Mouse (Mus musculus) heart, adult 18-20 months (tissue): ENCODE data around the gene Nfic. TPM values are rescaled to one million over a fixed set of nuclear protein-coding genes. Genes with fewer than 3 reads are reported as not detected.

ENCODE experiments used
- DNase-seq, 2 experiments: peaks; one replicate each; pipeline ENCODE4 v3.0.0; 2021 to 2022; ENCODE audit warnings: mixed read lengths in 1 of 2
- total RNA-seq, 2 experiments: library from RNA; stranded (reverse); gene quantifications; 2 replicates each; pipeline ENCODE4 v1.2.3; 2021

Nfic gene
- total RNA-seq, 2 experiments from 2014 or later, result 91.0 to 93.4 TPM

DNA sequence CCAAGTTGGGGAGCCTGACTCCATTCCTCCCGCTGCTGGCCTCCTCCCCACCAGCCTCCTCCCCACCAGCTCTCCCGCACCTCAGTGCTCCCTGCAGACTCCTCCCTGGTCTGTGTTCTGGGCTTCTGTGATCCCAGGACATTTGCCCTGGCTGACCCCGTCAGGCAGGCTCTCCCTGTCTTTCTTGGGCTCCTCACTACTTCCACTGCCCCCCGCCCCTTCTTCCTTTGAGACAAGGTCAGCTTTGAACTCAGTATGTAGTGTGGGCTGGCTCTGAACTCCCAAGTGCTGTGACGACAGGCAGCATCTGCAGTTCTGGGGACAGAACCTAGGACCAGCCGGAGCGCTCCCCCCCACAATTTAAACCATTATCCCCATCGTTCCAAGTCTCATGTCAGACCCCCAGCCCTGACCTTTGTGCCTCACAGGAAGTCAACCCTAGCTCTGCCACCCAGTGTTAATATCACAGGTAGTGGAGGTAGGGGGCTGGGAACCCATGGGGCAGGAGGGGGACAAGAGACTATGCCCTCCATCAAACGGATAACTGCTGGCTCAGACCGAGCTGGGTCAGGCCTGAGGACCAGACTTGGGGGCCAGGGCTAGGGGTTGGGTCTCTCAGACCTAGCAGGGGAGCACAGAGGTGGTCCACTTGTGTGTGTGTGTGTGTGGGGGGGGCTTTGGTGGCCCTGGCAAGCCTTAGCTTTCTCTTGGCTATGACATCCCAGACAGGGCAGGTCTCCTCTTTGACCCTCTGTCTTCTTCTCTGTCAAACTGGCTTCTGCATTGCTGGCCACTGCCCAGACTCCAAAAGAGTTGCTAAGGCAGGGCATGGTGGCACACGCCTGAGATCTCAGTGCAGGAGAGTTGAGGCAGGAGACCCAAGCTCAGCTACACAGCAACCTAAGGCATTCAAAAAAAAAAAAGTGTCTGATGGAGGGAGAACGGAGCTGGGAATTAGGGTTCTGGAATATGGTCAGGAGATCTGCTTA is 37.9 kb downstream of the Nfic start:
- peak in 1 of 2 experiments; percentile 13 for DNase-seq

DNA sequence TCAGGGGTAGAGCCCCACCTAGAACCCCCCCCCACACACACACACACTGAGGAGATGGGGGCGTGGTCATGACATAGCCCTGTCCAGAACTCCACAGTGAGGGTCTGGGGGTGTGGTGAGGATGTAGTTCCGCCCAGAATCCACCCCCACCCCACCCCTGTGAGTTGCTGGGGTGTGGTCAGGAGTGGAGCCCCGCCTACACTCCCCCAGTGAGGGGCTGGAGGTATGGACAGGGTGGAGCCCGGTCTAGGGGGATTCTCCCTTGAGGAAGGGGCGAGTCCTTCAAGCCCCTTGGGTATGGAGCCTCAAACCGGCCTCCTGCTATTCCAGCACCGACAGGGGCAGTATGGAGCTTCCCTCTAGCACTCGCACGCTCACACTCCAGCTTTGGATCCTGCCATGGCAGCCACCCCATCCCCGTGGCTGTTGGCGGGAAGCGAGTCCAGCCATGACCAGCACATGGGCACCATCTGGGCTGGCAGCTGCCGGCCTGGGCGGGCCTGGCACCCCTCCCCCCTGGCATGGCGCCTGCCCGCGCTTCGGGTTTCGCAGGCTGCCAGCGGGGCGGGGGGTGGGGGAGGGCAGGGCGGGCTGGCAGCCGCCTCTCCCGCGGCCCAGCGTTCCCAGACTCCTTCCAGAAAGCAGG is 38.7 kb downstream of the Nfic start:
- peak; percentile 88 to 91 for DNase-seq

DNA sequence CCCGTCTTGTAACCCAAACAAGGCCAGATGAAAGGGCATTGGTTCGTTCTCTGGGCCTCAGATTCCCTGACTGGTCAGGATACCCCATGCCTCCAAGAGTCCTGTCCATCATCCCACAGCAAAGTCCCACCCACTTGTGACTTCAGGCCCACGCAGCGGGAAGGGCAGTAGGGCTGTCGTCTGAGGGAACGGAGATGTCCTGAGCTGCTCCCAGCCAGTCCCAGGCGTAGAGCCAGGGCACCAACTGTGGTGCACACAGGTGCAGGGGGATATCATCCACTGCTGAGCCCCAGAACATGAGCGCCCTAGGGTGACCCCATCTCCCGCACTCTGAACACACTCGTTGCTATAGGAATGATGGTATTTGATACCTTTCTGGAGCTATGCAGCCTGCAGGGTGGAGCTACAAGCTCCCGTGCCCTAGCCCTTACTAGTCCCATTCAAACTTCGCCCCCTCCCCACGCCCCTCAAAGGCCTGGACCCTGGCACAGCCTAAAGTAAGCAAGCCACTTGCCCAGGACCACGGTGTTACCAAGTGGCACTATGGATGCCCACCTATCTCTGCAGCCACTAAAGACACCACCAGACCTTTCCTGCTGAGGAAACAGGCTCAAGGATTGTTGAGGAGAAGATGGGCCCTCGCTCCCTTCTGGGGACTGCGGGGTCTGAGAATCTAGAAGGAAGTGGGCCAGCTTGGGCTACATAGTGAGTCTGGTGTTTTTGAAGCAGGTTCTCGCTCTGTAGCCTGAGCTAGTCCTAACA is 39.7 kb downstream of the Nfic start:
- peak in 1 of 2 experiments; percentile 68 for DNase-seq

DNA sequence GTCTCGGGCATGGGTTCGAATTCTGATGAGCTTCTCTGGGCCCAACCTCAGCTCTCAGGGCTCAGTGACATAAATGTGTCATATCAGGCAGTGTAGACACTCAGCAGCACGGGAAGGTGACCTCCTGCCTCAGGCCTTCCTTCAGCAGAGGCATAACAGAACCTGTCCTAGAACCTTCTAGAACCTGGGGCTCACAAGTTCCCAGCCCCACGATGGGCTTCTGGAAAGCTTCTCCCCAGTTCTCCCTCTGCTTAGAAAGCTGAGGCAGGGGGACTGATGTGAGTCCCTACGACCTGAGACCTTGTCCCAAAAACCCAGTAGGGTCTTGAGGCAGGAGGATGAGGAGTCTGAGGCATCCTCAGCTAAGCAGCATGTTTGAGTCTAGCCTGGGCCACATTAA is 40.3 kb downstream of the Nfic start:
- DNase-seq, result no peak

DNA sequence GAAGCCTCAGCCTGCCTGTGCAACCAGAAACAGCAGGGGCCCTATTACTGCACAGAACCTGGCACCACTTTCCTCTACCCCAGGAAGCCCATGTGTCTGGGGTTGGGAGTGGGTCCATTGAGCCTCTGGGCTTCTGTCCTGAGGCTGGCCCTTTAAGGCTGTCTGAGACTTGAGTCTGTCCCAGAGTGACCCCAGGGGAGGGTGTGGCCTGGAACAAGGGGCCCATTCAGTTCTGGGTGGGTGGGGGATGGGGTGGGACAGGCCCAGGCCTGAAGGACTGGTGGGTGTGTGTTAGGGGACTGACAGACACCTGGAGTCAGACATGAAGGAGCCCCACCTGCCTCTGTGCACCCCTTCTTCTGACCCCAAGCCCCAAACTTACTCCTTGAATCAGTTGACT is 40.8 kb downstream of the Nfic start:
- DNase-seq, result peak; percentile 72 to 75

DNA sequence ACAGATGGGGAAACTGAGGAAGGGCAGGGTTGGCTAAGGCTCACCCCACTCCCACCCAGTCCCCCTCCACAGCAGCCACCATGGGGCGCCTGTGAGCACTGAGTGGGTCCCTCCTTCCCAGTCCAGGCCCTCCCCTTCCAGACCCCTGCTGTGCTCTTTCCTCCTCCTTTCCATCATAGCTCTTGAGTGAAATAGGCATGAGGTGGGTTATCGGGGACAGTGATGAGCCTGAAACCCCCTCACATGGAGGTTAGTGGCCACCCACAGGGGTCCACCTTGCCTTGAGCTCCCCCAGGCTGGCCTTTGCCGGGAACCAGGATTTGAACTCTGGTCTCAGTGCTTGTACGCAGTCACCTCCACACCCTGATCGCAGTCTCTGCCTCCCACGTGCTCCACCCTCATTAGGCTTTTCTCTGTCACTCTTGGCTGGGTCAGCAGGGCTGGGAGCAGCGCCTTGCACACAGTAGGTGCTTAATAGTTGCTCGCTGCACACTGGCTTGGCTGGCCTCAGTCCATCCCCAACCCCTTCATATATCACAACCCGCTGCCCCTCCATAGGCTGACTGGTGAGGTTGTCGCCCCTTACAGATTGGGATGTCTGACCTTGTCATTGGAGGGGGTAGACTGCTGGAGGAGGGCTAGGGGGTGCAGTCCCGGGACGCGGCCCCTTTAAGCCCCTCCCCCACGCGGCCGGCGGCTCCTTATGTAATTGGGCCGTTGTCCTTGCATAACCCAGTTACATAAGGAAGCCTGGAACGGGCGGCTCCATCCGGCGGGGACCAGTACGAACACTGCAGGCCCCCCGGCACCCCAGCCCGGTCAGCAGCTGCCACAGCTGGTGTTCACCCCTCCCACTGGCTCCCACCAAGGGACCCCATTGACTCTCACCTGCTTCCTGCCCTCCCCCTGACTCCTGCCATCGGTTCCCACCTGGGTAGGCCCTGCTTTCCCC is 41.8 kb downstream of the Nfic start:
- DNase-seq, result peak; percentile 93 to 95

DNA sequence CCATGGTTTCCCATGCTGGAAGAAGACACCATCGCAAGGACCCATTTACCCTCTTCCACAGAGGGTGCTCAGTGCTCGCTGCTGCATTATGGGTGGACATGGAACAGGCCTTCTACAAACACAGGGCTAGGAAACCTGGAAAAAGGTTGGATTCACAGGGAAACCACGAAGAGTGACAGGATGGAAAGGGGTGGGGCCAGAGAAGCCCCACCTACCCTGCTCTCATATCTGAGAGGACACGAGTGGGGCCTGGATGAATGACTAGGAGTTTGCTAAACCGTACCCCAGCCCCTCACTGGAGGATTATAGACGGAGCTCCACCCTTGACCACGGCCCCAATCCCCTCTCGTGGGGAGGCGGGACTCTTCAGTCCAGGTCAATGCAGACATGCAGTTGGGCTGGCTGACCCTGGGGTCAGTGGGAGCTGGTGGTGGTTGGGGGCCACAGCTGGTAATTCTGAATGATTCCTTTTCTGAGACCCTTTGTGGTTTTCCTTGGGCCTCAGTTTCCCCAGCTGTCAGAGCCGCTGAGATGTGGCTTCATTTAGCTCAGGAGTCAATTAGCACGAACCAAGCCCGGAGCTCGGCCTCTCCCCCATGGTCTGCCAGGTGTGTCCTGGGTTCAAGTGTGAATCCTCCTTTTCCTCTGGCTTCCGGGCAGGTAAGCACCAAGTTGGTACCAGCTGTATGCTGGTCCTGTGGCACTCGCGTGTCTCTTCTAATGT is 42.7 kb downstream of the Nfic start:
- DNase-seq, result no peak

DNA sequence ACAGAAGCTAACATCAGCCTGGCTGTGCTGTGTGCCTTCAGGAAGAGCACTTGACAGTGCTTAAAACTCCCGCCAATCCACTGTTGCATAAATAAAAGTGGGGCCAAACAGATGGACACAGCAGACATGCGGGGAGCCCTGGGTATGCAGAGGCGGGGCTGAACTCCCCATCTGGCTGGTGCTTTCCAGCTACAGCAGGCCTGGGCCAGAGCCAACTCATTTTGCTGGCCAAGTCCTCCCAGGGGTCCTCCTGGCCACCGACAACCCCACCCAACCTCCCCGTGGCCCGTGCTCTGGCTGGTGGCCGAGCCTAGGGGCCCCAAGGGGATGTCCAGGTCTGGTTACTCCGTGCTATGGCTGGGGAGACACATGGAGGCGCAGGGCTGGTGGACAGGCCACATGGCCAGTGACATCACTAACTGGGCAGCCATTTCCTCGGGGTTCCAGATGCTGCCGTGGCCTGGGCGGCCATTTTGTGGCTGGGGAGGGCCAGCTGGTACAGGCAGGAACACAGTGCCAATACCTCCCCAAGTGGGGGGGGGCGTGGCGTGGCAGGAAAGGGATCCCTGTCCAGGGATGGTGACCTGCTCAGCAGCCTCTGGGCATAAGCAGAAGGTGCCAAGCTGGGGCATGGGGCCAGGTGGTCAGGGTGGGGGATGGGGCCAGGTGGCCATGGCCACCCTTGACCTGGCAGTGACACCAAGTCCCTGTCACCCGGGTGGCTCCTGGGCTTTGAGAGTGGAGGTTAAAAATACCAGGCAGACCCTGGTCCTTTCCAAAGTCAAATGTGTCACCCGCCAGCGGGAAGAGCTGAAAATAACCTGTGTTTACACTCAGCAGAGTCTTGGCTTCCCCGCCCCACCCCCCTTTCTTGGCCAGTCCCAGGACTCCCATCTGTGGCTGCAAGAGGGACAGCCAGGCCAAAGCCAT is 43.7 kb downstream of the Nfic start:
- DNase-seq, result peak; percentile 95 to 97

DNA sequence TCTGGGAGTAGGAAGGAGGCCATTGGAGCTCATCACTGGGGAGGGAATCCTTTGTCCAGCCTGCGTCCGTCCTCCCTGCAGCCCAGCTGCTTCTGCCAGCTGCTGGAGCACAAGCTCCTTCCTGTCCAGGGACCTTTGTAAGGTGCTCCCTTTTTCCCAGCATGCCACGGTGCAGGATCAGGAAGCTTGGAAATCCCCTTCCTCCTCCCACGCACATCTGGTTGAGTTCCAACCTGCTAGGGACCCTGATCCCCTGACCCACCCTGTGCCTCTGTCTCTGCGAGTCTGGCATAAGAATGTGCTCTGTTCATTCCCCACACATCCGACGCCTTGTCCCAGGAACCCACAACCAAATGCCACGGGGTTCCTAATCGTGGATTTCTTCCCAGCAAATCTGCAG is 44.5 kb downstream of the Nfic start:
- peak; percentile 76 to 81 for DNase-seq

DNA sequence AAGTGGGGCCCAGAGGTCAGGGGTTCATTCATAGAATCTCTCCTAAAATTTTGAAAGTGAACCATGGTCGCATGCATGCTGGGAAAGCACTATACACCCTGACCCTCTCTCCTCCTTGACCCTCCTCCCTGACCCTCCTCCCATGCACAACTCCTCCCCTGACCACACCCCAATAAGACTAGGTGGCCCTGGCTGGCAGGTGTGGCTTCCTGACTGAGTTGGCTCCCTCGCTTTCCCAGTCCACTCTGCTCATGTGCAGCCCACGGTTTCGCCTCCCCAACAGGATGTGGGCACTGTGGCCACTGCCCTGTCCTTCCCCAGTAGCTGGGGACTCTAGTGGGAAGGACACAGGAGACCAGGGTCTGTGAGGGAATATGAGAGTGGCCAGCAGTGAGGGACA is 45.1 kb downstream of the Nfic start:
- no peak for DNase-seq

DNA sequence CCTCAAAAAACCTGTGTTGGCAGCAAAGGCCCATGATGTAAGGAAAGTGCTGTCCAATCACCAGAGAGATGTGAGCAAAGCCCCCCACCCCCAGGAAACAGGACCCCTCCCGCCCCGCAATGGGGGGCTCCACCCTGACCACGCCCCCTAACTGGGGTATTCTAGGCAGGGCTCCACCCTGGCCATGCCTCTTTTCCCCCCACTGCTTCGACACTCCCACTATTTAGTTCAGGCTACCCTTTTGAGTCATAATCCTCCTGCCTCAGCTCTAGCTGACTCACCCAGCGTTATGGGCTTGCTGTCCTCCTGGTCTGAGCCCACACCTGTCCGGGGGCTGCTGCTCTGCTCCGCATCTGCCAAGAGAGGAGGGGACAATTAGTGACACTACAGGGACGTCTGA is 46.1 kb downstream of the Nfic start:
- DNase-seq, result no peak

DNA sequence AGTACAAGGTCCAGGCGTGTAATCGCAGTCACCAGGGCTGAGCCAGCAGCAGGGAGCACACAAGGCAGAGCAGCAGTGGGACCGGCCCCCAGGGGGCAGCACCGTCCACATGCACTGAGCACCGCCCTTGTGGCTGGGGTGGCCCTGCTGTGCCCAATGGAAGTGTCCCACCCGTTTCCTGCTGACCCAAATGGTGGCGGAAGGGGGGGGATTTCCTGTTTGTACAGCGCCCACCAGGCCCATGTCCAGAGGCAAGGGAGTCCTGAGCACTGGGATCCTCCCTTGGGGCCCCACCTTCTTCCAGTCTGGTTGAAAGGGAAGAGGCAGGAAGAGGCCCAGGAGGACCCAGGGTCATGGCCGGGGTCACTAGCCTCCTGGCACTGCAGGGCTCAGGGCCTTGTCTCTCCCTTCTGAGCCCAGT is 46.6 kb downstream of the Nfic start:
- DNase-seq, result peak; percentile 92 to 95

DNA sequence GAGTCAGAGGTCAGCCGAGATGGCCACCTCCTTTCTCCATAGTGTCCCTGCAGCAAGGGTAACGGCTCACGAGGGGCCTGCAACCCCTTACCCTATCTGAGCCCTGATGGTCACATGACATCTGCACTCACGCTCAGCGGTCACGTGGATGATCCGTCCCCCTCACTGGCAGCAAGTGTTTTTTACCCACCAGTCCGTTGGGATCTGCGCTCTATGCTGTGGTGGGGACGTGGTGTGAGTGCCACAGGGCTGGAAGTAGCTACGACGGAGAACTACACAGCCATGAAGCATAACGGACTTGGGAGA is 47.1 kb downstream of the Nfic start:
- DNase-seq, result no peak

DNA sequence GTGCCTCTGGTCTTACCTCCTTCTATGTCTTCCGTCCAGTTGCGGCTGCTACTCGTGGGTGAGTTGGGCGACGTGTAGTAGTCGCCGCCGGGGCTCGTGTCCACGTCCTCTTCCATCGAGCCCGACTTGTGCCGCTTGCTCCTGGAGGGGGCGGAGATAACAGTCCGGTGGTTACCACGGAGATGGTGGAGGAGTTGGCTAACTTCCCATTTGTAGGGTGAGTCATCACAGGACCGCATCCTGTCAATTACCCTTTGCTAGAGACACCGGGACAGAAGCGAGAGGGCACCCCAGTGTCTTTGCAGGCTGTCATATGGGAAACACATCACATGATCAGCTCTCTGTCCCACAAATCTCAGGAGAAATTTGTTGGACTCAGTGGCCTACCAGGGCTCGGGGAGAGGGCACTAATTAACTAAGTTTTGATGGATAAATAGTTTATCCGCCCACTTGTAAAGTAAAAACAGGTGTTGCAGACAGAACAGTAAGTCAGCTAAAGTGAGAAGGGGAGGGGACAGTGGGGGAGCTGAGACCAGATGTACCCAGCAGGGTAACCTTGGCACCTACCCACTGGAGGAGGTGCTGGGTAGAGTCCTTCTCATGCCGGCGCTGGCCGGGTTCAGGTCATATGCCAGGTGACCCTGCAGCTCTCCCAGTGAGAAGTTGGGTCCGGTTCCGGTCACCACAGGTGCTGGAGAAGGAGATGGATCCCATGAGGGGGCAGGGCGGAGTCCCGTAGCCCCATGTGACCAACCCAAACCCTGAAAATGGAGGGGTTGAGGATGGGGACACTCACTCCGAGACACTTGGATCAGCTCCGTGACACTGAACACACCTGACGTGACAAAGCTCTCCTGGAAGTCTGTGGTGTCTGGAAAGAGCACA is 47.7 kb downstream of the Nfic start:
- DNase-seq, result peak; percentile 90 to 96

DNA sequence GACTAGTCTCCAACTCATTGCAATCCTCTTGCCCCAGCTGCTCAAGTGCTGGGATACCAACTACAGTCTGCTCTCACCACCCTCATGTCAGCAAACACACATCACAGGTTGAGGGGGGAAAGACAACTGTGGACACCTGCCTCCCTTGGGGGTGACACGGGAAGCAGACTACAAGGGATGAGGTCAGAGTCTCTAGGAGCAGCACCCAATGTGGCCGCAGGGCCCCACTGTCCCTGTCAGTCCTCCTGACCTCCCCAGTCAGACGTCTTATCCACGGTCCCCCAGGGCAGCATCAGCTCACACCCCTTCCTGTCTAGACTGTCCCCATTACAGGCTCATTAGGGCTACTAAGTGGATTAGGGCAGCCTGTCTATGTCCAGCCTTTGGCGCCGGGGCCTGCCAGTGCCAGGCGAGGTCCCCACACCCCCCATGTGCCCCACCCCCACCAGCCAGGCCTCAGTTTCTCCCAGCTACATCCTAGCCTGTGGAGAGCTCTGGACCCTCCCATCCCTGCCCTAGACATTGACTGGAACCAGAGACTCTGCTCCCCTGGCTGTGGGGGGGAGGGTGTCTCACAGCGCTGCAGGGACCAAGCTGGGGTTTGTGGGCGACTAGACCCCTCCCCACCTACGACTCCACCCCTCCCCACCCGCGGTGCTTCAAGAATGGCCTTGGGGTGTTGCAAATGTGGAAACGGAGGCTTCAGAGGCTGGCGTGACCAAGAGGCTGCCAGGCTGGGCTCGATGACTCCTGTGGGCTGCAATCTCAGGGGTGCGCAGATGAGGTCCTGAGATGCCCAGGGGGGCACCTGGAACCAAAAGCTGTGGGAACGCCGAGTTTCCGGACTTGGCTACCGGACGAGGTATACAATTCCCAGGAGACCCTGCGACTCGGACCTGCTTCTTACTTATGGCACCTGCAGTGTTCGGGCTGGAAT is 48.7 kb downstream of the Nfic start:
- no peak for DNase-seq

DNA sequence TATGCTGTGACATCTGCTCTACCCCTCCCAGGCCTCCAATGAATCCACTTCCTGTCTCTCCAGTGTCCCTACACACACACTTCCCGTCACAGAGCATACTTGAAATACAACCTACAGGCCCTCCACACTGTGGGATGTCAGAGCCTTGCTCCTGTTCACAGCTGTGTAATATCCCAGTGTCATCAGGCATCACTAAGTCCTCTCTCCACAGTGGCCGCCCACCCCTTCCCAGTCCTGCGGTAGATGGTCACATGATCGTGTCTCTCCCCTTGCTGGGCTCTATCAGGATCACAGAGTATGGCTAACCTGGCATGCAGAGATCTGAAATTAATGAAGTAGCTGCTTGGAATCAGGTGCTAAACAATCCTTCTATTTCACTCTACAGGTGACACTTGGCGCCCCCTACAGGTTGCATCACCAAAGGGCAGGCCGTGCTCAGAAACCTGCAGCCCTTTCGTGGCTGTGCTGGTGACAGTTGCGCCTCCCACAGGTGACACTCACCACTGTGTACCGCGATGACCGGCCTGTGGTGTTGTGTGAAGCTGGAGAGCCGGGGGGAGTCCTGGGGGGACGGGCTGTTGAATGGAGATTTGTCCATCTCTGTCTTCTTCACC is 49.7 kb downstream of the Nfic start:
- peak in 1 of 2 experiments; percentile 80 for DNase-seq

DNA sequence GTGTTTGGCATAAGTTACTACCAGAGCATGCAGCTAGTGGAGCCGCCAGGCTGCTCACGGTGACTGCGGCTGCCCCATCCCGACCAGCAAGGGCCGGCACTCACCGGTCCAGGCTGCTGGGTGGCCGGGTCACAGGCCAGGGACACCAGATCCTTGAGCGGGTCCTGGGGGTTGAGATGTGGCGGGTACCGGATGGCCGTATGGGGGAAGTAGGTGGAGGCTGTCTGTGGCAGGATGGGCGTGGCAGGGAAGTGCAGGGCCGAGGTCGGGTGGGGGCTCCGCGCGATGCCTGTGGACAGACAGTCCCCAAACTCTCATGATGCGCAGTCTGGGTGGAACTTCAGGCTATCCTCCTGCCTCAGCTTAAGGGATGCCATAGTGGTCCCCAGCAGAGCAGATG is 50.7 kb downstream of the Nfic start:
- peak; percentile 51 to 76 for DNase-seq
